Mouse (Mus musculus) testis, adult 2 months (tissue): ENCODE measurements around the gene Kalrn. TPM values are rescaled to one million over a fixed set of nuclear protein-coding genes. Genes with fewer than 3 reads are reported as not detected.

Experiments used
- H3K27ac ChIP-seq: fragments of 200-500 bp; 2 replicates; pipeline ENCODE4 v1.5.1; 2012; ENCODE audit warnings: low read depth, low read length; ENCODE audit not compliant: control insufficient read depth, insufficient read depth
- H3K27me3 ChIP-seq: fragments of 200-500 bp; 2 replicates; pipeline ENCODE4 v1.6.1; 2012; ENCODE audit warnings: mild to moderate bottlenecking, low read length, moderate library complexity; ENCODE audit not compliant: control insufficient read depth, insufficient read depth
- H3K36me3 ChIP-seq: fragments of 200-500 bp; 2 replicates; pipeline ENCODE4 v1.6.1; 2012; ENCODE audit warnings: mild to moderate bottlenecking, low read length; ENCODE audit not compliant: control insufficient read depth, insufficient read depth
- H3K4me1 ChIP-seq: fragments of 200-500 bp; 2 replicates; pipeline ENCODE4 v1.6.1; 2012; ENCODE audit warnings: low read length; ENCODE audit not compliant: control insufficient read depth, insufficient read depth
- H3K4me3 ChIP-seq: fragments of 200-500 bp; 2 replicates; pipeline ENCODE4 v1.5.1; 2012; ENCODE audit warnings: low read depth, mild to moderate bottlenecking, low read length, moderate library complexity, mixed read lengths; ENCODE audit not compliant: control insufficient read depth
- CTCF ChIP-seq: fragments of 200-500 bp; IDR thresholded peaks from 2 replicates; pipeline ENCODE4 v1.5.1; 2012; ENCODE audit warnings: low read depth, mild to moderate bottlenecking, inconsistent platforms, low read length, moderate library complexity; ENCODE audit not compliant: control insufficient read depth, insufficient read depth, insufficient replicate concordance
- POLR2A ChIP-seq: fragments of 200-500 bp; IDR thresholded peaks from 2 replicates; pipeline ENCODE4 v1.6.1; 2012; ENCODE audit warnings: low read depth, mild to moderate bottlenecking, inconsistent platforms, low read length, moderate library complexity; ENCODE audit not compliant: control insufficient read depth
- polyA plus RNA-seq: library from polyadenylated mRNA; depleted of rRNA; stranded (reverse); fragments of >200 nt; gene quantifications from 2 replicates; pipeline ENCODE4 v1.2.3, GENCODE M21; 2012

Gene Kalrn
- polyA plus RNA-seq, 1 experiment = 5.7 TPM

GRCm38 (mm10) chr16:34331630-34332029 lies 241.7 kb downstream of the Kalrn start:
- H3K36me3 ChIP-seq = no peaks in the 10 kb centered on the region
- H3K4me1 ChIP-seq = no peaks in the 10 kb centered on the region
- no peak overlapping the region for H3K4me3 ChIP-seq
- no peaks in the 10 kb centered on the region for H3K27me3 ChIP-seq
- TF ChIP-seq POLR2A (no peak), CTCF (no peak)
- no peak overlapping the region for H3K27ac ChIP-seq

- H3K4me1 ChIP-seq = no peaks in the 10 kb centered on the region
- no peak overlapping the region for H3K4me3 ChIP-seq
- no peaks in the 10 kb centered on the region for H3K36me3 ChIP-seq
- no peak overlapping the region for H3K27ac ChIP-seq
- no peaks in the 10 kb centered on the region for H3K27me3 ChIP-seq
- no peak for TF ChIP-seq POLR2A
- TF ChIP-seq CTCF = no peak
These were observed 243.5 kb downstream of the Kalrn start for GRCm38 (mm10) chr16:34329876-34330275.

- Histone ChIP-seq H3K27ac (no peak overlapping the region), H3K27me3 (no peaks in the 10 kb centered on the region), H3K36me3 (no peaks in the 10 kb centered on the region), H3K4me1 (no peaks in the 10 kb centered on the region), H3K4me3 (no peak overlapping the region)
- no peak for TF ChIP-seq POLR2A
- no peak for TF ChIP-seq CTCF
These were observed 243.9 kb downstream of the Kalrn start for GRCm38 (mm10) chr16:34329431-34329873.

GRCm38 (mm10) chr16:34327890-34328289 lies 245.4 kb downstream of the Kalrn start:
- no peak overlapping the region for H3K27ac ChIP-seq
- no peak for TF ChIP-seq CTCF
- no peak for TF ChIP-seq POLR2A
- H3K4me3 ChIP-seq = no peak overlapping the region
- H3K4me1 ChIP-seq = no peaks in the 10 kb centered on the region
- no peaks in the 10 kb centered on the region for H3K27me3 ChIP-seq
- H3K36me3 ChIP-seq = no peaks in the 10 kb centered on the region

- no peaks in the 10 kb centered on the region for H3K36me3 ChIP-seq
- TF ChIP-seq CTCF (no peak), POLR2A (no peak)
- no peaks in the 10 kb centered on the region for H3K27me3 ChIP-seq
- H3K4me1 ChIP-seq = no peaks in the 10 kb centered on the region
- no peak overlapping the region for H3K27ac ChIP-seq
- H3K4me3 ChIP-seq = no peak overlapping the region
These were observed 247.5 kb downstream of the Kalrn start for GRCm38 (mm10) chr16:34325869-34326268.

GRCm38 (mm10) chr16:34325161-34325560 lies 248.2 kb downstream of the Kalrn start:
- H3K27ac ChIP-seq = no peak overlapping the region
- H3K27me3 ChIP-seq = no peaks in the 10 kb centered on the region
- no peaks in the 10 kb centered on the region for H3K36me3 ChIP-seq
- no peak for TF ChIP-seq CTCF
- no peak for TF ChIP-seq POLR2A
- H3K4me1 ChIP-seq = no peaks in the 10 kb centered on the region
- no peak overlapping the region for H3K4me3 ChIP-seq

GRCm38 (mm10) chr16:34324735-34325134 lies 248.6 kb downstream of the Kalrn start:
- no peak for TF ChIP-seq POLR2A
- no peak for TF ChIP-seq CTCF

GRCm38 (mm10) chr16:34323496-34323895 lies 249.8 kb downstream of the Kalrn start:
- Histone ChIP-seq H3K27ac (no peak overlapping the region), H3K4me3 (no peak overlapping the region), H3K4me1 (no peaks in the 10 kb centered on the region), H3K27me3 (no peaks in the 10 kb centered on the region), H3K36me3 (no peaks in the 10 kb centered on the region)
- no peak for TF ChIP-seq CTCF
- no peak for TF ChIP-seq POLR2A

More at GRCm38 (mm10) chr16:34324735-34325134, 248.6 kb downstream of the Kalrn start:
- Histone ChIP-seq H3K27me3 (no peaks in the 10 kb centered on the region), H3K36me3 (no peaks in the 10 kb centered on the region), H3K4me1 (no peaks in the 10 kb centered on the region), H3K27ac (no peak overlapping the region), H3K4me3 (no peak overlapping the region)
